Mouse (Mus musculus) C2C12 (cell line): ENCODE measurements at regions not wholly inside any gene's neighbourhood (a gene's known extent, or its start where the extent isn't known, plus 50 kb on each side); places are given as distances from the start of the nearest gene placed in this dataset.

ENCODE experiments used
- CEBPB ChIP-seq: IDR thresholded peaks from one replicate; pipeline ENCODE4 v1.6.1; 2011; ENCODE audit warnings: low read depth, mild to moderate bottlenecking, control low read depth, moderate library complexity
- CTCF ChIP-seq: IDR thresholded peaks from one replicate; pipeline ENCODE4 v1.5.1; 2011; ENCODE audit not compliant: control insufficient read depth, insufficient read depth, insufficient read length
- MAX ChIP-seq: IDR thresholded peaks from one replicate; pipeline ENCODE4 v1.6.1; 2011; ENCODE audit warnings: mild to moderate bottlenecking, control low read depth
- MYOD1 ChIP-seq: IDR thresholded peaks from one replicate; pipeline ENCODE4 v1.6.1; 2011; ENCODE audit warnings: low read depth; ENCODE audit not compliant: control insufficient read depth, insufficient read length
- MYOG ChIP-seq: IDR thresholded peaks from one replicate; pipeline ENCODE4 v1.6.1; 2011; ENCODE audit not compliant: control insufficient read depth, insufficient read length; ENCODE audit errors: extremely low read depth
- USF1 ChIP-seq: IDR thresholded peaks from one replicate; pipeline ENCODE4 v1.6.1; 2011; ENCODE audit warnings: low read depth, mild to moderate bottlenecking, control low read depth, moderate library complexity

GRCm38 (mm10) chr6:6298867-6299852 is 82.2 kb upstream of the Slc25a13 start:
- TF ChIP-seq CTCF, result no peak
- TF ChIP-seq MAX, result no peak
- no peak for TF ChIP-seq MYOD1
- no peak for TF ChIP-seq MYOG
- TF ChIP-seq CEBPB, result no peak
- no peak for TF ChIP-seq USF1
